Mouse (Mus musculus) ES-Bruce4 (cell line): Measurements from ENCODE around the gene Cnnm3. TPM values are rescaled to one million over a fixed set of nuclear protein-coding genes. Genes with fewer than 3 reads are reported as not detected.

Source experiments
- H3K27ac ChIP-seq: 2 replicates; pipeline ENCODE4 v1.5.1; 2012; ENCODE audit warnings: low read length, inconsistent platforms; ENCODE audit not compliant: insufficient read depth
- H3K27me3 ChIP-seq: 2 replicates; pipeline ENCODE4 v1.6.1; 2012; ENCODE audit warnings: mild to moderate bottlenecking, low read length, inconsistent platforms; ENCODE audit not compliant: control insufficient read depth, poor library complexity, insufficient read depth, severe bottlenecking
- H3K36me3 ChIP-seq: 2 replicates; pipeline ENCODE4 v1.6.1; 2012; ENCODE audit warnings: inconsistent platforms, mild to moderate bottlenecking, low read length, moderate library complexity; ENCODE audit not compliant: control insufficient read depth, poor library complexity, insufficient read depth, severe bottlenecking
- H3K4me1 ChIP-seq: one replicate; pipeline ENCODE4 v1.8.1; 2011; ENCODE audit warnings: low read length; ENCODE audit not compliant: control insufficient read depth, insufficient read depth
- H3K4me3 ChIP-seq: 2 replicates; pipeline ENCODE4 v1.5.1; 2011; ENCODE audit warnings: low read depth, mild to moderate bottlenecking, low read length
- H3K9ac ChIP-seq: 2 replicates; pipeline ENCODE4 v1.6.1; 2012; ENCODE audit warnings: low read depth, mild to moderate bottlenecking, inconsistent platforms; ENCODE audit not compliant: poor library complexity, severe bottlenecking
- H3K9me3 ChIP-seq: replicated peaks from 2 replicates; pipeline ENCODE4 v1.6.1; 2012; ENCODE audit warnings: mild to moderate bottlenecking, low read length, inconsistent platforms; ENCODE audit not compliant: control insufficient read depth, poor library complexity, insufficient read depth, severe bottlenecking
- CTCF ChIP-seq: IDR thresholded peaks from one replicate; pipeline ENCODE4 v1.8.1; 2011; ENCODE audit warnings: low read depth, low read length
- EP300 ChIP-seq: IDR thresholded peaks from 2 replicates; pipeline ENCODE4 v1.6.1; 2011; ENCODE audit warnings: low read depth, low read length; ENCODE audit not compliant: insufficient read depth
- POLR2A ChIP-seq: IDR thresholded peaks from one replicate; pipeline ENCODE4 v1.8.1; 2011; ENCODE audit warnings: low read length; ENCODE audit not compliant: insufficient read depth
- polyA plus RNA-seq: library from polyadenylated mRNA; stranded (reverse); fragments of >200 nt; gene quantifications from 2 replicates; pipeline ENCODE4 v1.2.4, GENCODE M21; 2011; ENCODE audit warnings: low read depth; ENCODE audit not compliant: missing spikeins, insufficient read depth, insufficient read length

Cnnm3 gene
- polyA plus RNA-seq, 1 experiment: 17.4 TPM

DNA sequence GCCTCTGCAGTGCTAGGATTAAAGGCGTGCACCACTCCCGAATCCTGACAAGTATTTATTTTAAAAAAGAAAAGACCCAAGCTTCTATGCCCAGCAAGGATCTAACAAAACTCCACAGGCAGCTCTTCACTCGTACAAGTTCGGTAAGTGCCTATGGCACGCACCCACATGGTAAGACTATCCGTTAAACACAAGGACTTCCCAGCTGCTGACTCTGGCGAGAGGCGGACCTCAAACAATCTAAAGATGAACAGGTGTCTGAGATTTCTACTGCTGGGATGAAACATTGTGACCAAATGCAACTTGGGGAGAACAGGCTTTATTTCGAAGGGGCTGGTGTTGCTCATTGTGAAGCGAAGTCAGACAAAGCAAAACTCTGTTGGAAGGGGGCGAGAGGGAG is 28.5 kb downstream of the Cnnm3 start:
- H3K9ac ChIP-seq: no peak overlapping the region
- H3K27me3 ChIP-seq: no peaks in the 10 kb centered on the region
- H3K4me1 ChIP-seq: no peaks in the 10 kb centered on the region
- TF ChIP-seq EP300 (no peak), CTCF (no peak), POLR2A (no peak)
- no peaks in the 10 kb centered on the region for H3K36me3 ChIP-seq
- H3K9me3 ChIP-seq: no peaks in the 10 kb centered on the region
- no peak overlapping the region for H3K27ac ChIP-seq
- no peak overlapping the region for H3K4me3 ChIP-seq

GRCm38 (mm10) chr1:36540807-36541206 is 29.1 kb downstream of the Cnnm3 start:
- no peaks in the 10 kb centered on the region for H3K36me3 ChIP-seq
- no peaks in the 10 kb centered on the region for H3K27me3 ChIP-seq
- H3K4me1 ChIP-seq: no peaks in the 10 kb centered on the region
- H3K4me3 ChIP-seq: no peak overlapping the region
- no peak for TF ChIP-seq EP300
- TF ChIP-seq CTCF: no peak
- no peak for TF ChIP-seq POLR2A
- H3K9me3 ChIP-seq: no peaks in the 10 kb centered on the region
- no peak overlapping the region for H3K27ac ChIP-seq
- H3K9ac ChIP-seq: no peak overlapping the region

GRCm38 (mm10) chr1:36541844-36542243 is 30.2 kb downstream of the Cnnm3 start:
- H3K9ac ChIP-seq: no peak overlapping the region
- no peaks in the 10 kb centered on the region for H3K9me3 ChIP-seq
- H3K27ac ChIP-seq: no peak overlapping the region
- no peaks in the 10 kb centered on the region for H3K36me3 ChIP-seq
- no peak for TF ChIP-seq EP300
- H3K27me3 ChIP-seq: no peaks in the 10 kb centered on the region
- H3K4me3 ChIP-seq: no peak overlapping the region
- H3K4me1 ChIP-seq: no peaks in the 10 kb centered on the region

DNA sequence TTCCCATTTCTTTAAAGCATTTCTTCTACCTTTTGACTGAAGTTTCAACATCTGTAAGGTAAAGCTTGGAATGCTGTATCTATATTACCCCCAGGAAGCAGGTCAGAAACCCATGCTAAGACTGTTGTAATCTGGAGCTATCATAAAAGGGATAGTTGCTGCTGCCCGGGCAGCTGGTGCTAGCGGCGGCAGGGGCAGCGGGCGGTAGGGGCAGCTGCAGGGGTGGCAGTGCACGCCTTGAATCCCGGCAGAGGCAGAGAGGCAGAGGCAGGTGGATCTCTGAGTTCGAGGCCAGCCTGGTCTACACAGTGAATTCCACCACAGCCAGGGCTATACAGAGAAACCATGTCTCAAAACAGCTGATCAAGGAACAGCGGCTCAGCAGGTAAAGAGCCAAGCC is 31.3 kb downstream of the Cnnm3 start:
- H3K27me3 ChIP-seq: no peaks in the 10 kb centered on the region
- no peaks in the 10 kb centered on the region for H3K36me3 ChIP-seq
- TF ChIP-seq EP300 (no peak), CTCF (no peak), POLR2A (no peak)
- H3K4me3 ChIP-seq: no peak overlapping the region
- no peaks in the 10 kb centered on the region for H3K4me1 ChIP-seq
- no peak overlapping the region for H3K9ac ChIP-seq
- H3K9me3 ChIP-seq: no peaks in the 10 kb centered on the region
- no peak overlapping the region for H3K27ac ChIP-seq

DNA sequence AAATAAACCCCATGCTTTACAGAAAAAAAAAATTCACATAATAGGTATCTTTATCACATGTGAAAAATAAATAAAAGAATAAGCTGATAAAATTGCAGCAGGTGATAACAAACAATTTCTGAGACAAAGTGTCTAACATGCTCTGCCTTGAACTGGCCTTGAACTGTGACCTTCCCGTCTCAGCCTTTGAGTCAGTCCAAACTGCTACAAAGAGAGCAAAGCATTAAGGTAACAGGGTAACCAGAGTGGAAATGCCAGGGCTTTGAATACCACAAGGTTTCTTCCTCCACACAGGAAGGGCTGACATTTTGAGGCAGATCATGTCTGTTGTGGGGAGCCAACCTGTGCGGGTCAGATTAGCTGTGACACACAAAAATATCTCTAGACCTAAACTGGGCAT is 33.7 kb downstream of the Cnnm3 start:
- Histone ChIP-seq H3K27me3 (no peaks in the 10 kb centered on the region), H3K36me3 (no peaks in the 10 kb centered on the region), H3K9ac (no peak overlapping the region)

DNA sequence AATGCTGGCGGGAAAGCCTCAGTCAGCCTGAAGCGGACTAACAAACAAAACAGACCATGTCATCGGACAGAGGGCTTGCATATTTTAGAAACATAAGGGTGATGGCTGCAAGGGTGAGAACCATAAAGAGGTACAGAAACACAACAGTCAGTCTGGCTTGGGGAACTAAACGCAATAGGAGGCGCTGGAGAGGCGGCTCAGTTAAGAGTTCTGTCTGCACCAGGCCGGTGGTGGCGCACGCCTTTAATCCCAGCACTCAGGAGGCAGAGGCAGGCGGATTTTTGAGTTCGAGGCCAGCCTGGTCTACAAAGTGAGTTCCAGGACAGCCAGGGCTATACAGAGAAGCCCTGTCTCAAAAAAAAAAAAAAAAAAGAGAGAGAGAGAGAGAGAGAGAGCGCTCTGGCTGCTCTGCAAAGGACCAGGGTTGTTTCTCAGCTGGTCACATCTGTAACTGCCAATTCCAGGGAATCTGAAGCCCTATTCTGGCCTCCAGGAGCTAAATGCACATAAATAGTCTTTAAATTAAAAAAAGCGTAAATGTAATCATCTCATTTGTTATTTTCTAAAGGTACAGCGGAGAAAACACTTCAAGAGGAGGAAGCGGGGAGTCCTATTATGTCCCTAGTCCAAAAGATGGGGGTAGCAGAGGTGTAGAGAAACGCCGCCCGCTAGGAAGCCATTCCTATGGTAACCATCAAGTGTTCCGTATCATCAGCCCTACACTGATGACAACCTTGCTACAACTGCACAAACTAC is 34.4 kb downstream of the Cnnm3 start:
- no peaks in the 10 kb centered on the region for H3K36me3 ChIP-seq
- peak overlapping the region; percentile 66 for H3K9ac ChIP-seq
- no peaks in the 10 kb centered on the region for H3K4me1 ChIP-seq
- no peaks in the 10 kb centered on the region for H3K27me3 ChIP-seq
- H3K9me3 ChIP-seq: no peaks in the 10 kb centered on the region
- H3K4me3 ChIP-seq: peak overlapping the region; percentile 94
- no peak for TF ChIP-seq POLR2A
- peak; percentile 26 for TF ChIP-seq CTCF
- H3K27ac ChIP-seq: no peak overlapping the region

More for the DNA sequence above, 33.7 kb downstream of the Cnnm3 start:
- Histone ChIP-seq H3K9me3 (no peaks in the 10 kb centered on the region), H3K4me3 (no peak overlapping the region), H3K4me1 (no peaks in the 10 kb centered on the region), H3K27ac (no peak overlapping the region)
- TF ChIP-seq POLR2A: no peak
